Mouse (Mus musculus) MEL (cell line): ENCODE measurements around the gene Cysrt1.

Experiments
- EP300 ChIP-seq, 2 experiments: IDR thresholded peaks; 2 replicates each; pipeline ENCODE4 v1.6.1; 2011; ENCODE audit warnings: improper control_type of control experiment in 2 of 2, low read length in 2 of 2, low read depth in 1 of 2, mild to moderate bottlenecking in 1 of 2
- POLR2A ChIP-seq, 2 experiments: IDR thresholded peaks; 2 replicates each; pipeline ENCODE4 v1.6.1; 2011 to 2012; ENCODE audit warnings: low read length in 2 of 2, mild to moderate bottlenecking in 2 of 2, control low read depth in 1 of 2, improper control_type of control experiment in 1 of 2, low read depth in 1 of 2, moderate library complexity in 1 of 2; ENCODE audit not compliant: control insufficient read depth in 1 of 2, insufficient read depth in 1 of 2, poor library complexity in 1 of 2
- TCF12 ChIP-seq: IDR thresholded peaks from 2 replicates; pipeline ENCODE4 v1.6.1; 2014; ENCODE audit warnings: low read depth, mild to moderate bottlenecking, inconsistent platforms, low read length, improper control_type of control experiment, moderate library complexity
- ZKSCAN1 ChIP-seq: IDR thresholded peaks from 2 replicates; pipeline ENCODE4 v1.6.1; 2012; ENCODE audit warnings: low read depth, mild to moderate bottlenecking, inconsistent platforms, low read length, improper control_type of control experiment, moderate library complexity

DNA sequence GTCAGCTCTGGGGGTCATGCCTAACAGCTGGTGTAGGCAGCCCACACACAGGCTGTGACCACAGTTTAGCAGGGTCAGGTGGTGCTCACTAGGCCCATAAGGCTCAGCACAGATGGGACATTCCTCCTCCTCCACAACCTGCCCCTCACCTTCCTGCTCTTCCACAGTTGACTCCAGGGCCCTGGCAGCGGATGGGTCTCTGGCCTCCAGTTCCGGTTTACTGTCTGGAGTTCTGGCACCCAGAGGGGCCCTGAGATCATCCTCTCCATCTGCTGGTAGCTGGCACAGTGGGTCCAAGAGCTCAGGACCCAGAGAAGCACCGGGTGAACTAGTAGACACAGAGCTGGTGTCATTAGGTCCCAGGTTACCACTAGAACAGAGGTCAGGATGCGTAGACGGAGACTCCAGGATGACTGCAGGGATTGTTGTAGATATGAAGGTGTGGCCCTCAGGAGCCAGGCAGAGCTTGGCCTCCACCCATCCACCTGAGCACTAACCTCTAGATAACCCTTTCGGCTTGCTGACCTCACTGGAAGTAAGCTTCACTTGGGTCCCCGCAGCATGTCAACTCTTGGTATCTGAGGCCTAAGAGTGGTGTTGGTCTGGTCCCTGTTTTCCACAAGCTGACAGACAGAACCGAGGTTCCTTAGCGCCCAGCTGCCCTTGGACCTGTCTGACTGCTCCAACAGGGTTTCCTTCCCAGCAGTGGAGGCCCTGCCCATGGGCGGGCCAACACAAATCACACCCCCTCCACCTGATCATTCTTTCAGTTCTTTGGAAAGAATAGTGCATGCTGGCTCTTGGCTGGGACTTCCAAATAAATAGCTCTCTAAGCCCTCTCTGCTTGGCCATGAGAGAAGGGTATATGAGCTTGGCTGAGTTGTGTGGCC lies 4.2 kb upstream of the Cysrt1 start, which contains the start of gene AL732309.1:
- TF ChIP-seq EP300 (IDR thresholded peaks at IDR 0.05; ENCODE audit: low read depth in 1 of 2, low read length in 2 of 2) = no peak
- TF ChIP-seq POLR2A (IDR thresholded peaks at IDR 0.05; ENCODE audit: control insufficient read depth in 1 of 2, insufficient read depth in 1 of 2, low read depth in 1 of 2, low read length in 2 of 2, poor library complexity in 1 of 2) = no peak; a peak in 1 of 4 replicates
- no peak for TF ChIP-seq ZKSCAN1
- no peak for TF ChIP-seq TCF12
